Mouse (Mus musculus): Measurements from ENCODE around the gene Clptm1. TPM values are rescaled to one million over a fixed set of nuclear protein-coding genes. Genes with fewer than 3 reads are reported as not detected.

Clptm1 gene
- polyA plus RNA-seq, 1 experiment from 2014 or later, result 94.7 TPM

GRCm38 (mm10) chr7:19641223-19641622, 23.6 kb downstream of the Clptm1 start:
- Histone ChIP-seq H3K36me3 (replicated peaks; ENCODE audit: control insufficient read depth, insufficient read depth, low read depth, low read length) (peaks cover 29% of the 10 kb centered on the region), H3K4me1 (ENCODE audit: control insufficient read depth, insufficient read depth, low read length) (no peaks in the 10 kb centered on the region), H3K4me3 (ENCODE audit: low read depth, low read length) (no peak overlapping the region), H3K27me3 (ENCODE audit: control insufficient read depth, insufficient read depth, low read length) (no peaks in the 10 kb centered on the region), H3K9me3 (replicated peaks; ENCODE audit: control insufficient read depth, low read length) (no peaks in the 10 kb centered on the region), H3K27ac (replicated peaks; ENCODE audit: low read depth, low read length) (no peak overlapping the region), H3K9ac (replicated peaks; ENCODE audit: low read length) (no peak overlapping the region), H3K4me2 (ENCODE audit: low read depth, low read length) (no peak overlapping the region)
- DNase-seq (ENCODE audit: low spot score) (no peak), ATAC-seq (replicated peaks; ENCODE audit: insufficient number of reproducible peaks, low FRiP score, low TSS enrichment, low read depth) (no peak)
- WGBS, result 97% methylated on average over 4 of the region's 4 CpGs

- H3K27me3 ChIP-seq (ENCODE audit: control insufficient read depth, insufficient read depth, low read length), result no peaks in the 10 kb centered on the region
- H3K27ac ChIP-seq (replicated peaks; ENCODE audit: low read depth, low read length), result no peak overlapping the region
- no peaks in the 10 kb centered on the region for H3K4me1 ChIP-seq (ENCODE audit: control insufficient read depth, insufficient read depth, low read length)
- H3K9ac ChIP-seq (replicated peaks; ENCODE audit: low read length), result no peak overlapping the region
- H3K9me3 ChIP-seq (replicated peaks; ENCODE audit: control insufficient read depth, low read length), result no peaks in the 10 kb centered on the region
- DNase-seq (ENCODE audit: low spot score), result no peak
- no peak for ATAC-seq (replicated peaks; ENCODE audit: insufficient number of reproducible peaks, low FRiP score, low TSS enrichment, low read depth)
- no peak overlapping the region for H3K4me3 ChIP-seq (ENCODE audit: low read depth, low read length)
- 93% methylated on average over 11 of the region's 11 CpGs for WGBS
- no peak overlapping the region for H3K4me2 ChIP-seq (ENCODE audit: low read depth, low read length)
- peaks cover 14% of the 10 kb centered on the region for H3K36me3 ChIP-seq (replicated peaks; ENCODE audit: control insufficient read depth, insufficient read depth, low read depth, low read length)
These were observed 29.6 kb downstream of the Clptm1 start for GRCm38 (mm10) chr7:19635074-19635827.

- H3K4me2 ChIP-seq (ENCODE audit: low read depth, low read length), result no peak overlapping the region
- DNase-seq (ENCODE audit: low spot score) (no peak), ATAC-seq (replicated peaks; ENCODE audit: insufficient number of reproducible peaks, low FRiP score, low TSS enrichment, low read depth) (no peak)
- peaks cover 14% of the 10 kb centered on the region for H3K36me3 ChIP-seq (replicated peaks; ENCODE audit: control insufficient read depth, insufficient read depth, low read depth, low read length)
- no peaks in the 10 kb centered on the region for H3K9me3 ChIP-seq (replicated peaks; ENCODE audit: control insufficient read depth, low read length)
- H3K27ac ChIP-seq (replicated peaks; ENCODE audit: low read depth, low read length), result no peak overlapping the region
- no peaks in the 10 kb centered on the region for H3K4me1 ChIP-seq (ENCODE audit: control insufficient read depth, insufficient read depth, low read length)
- WGBS, result 88% methylated on average over 2 of the region's 2 CpGs
- no peak overlapping the region for H3K9ac ChIP-seq (replicated peaks; ENCODE audit: low read length)
- no peak overlapping the region for H3K4me3 ChIP-seq (ENCODE audit: low read depth, low read length)
- H3K27me3 ChIP-seq (ENCODE audit: control insufficient read depth, insufficient read depth, low read length), result no peaks in the 10 kb centered on the region
These were observed 30.2 kb downstream of the Clptm1 start for GRCm38 (mm10) chr7:19634591-19634990.

- Histone ChIP-seq H3K27me3 (ENCODE audit: control insufficient read depth, insufficient read depth, low read length) (no peaks in the 10 kb centered on the region), H3K9ac (replicated peaks; ENCODE audit: low read length) (no peak overlapping the region), H3K4me2 (ENCODE audit: low read depth, low read length) (no peak overlapping the region), H3K4me3 (ENCODE audit: low read depth, low read length) (no peak overlapping the region), H3K27ac (replicated peaks; ENCODE audit: low read depth, low read length) (no peak overlapping the region), H3K36me3 (replicated peaks; ENCODE audit: control insufficient read depth, insufficient read depth, low read depth, low read length) (peaks cover 14% of the 10 kb centered on the region), H3K4me1 (ENCODE audit: control insufficient read depth, insufficient read depth, low read length) (no peaks in the 10 kb centered on the region), H3K9me3 (replicated peaks; ENCODE audit: control insufficient read depth, low read length) (no peaks in the 10 kb centered on the region)
- DNase-seq (ENCODE audit: low spot score) (no peak), ATAC-seq (replicated peaks; ENCODE audit: insufficient number of reproducible peaks, low FRiP score, low TSS enrichment, low read depth) (no peak)
- 94% methylated on average over 15 of the region's 15 CpGs for WGBS
These were observed 31.0 kb downstream of the Clptm1 start for GRCm38 (mm10) chr7:19633855-19634254.

- H3K9ac ChIP-seq (replicated peaks; ENCODE audit: low read length), result no peak overlapping the region
- H3K4me2 ChIP-seq (ENCODE audit: low read depth, low read length), result no peak overlapping the region
- ATAC-seq (replicated peaks; ENCODE audit: insufficient number of reproducible peaks, low FRiP score, low TSS enrichment, low read depth) (no peak), DNase-seq (ENCODE audit: low spot score) (no peak)
- WGBS, result 93% methylated on average over 16 of the region's 17 CpGs
- no peaks in the 10 kb centered on the region for H3K4me1 ChIP-seq (ENCODE audit: control insufficient read depth, insufficient read depth, low read length)
- no peak overlapping the region for H3K27ac ChIP-seq (replicated peaks; ENCODE audit: low read depth, low read length)
- no peak overlapping the region for H3K4me3 ChIP-seq (ENCODE audit: low read depth, low read length)
- H3K9me3 ChIP-seq (replicated peaks; ENCODE audit: control insufficient read depth, low read length), result no peaks in the 10 kb centered on the region
- H3K27me3 ChIP-seq (ENCODE audit: control insufficient read depth, insufficient read depth, low read length), result no peaks in the 10 kb centered on the region
- H3K36me3 ChIP-seq (replicated peaks; ENCODE audit: control insufficient read depth, insufficient read depth, low read depth, low read length), result peaks cover 13% of the 10 kb centered on the region
These were observed 31.6 kb downstream of the Clptm1 start for GRCm38 (mm10) chr7:19633197-19633596.

- H3K9ac ChIP-seq (replicated peaks; ENCODE audit: low read length), result no peak overlapping the region
- peaks cover 8% of the 10 kb centered on the region for H3K36me3 ChIP-seq (replicated peaks; ENCODE audit: control insufficient read depth, insufficient read depth, low read depth, low read length)
- H3K4me2 ChIP-seq (ENCODE audit: low read depth, low read length), result no peak overlapping the region
- no peaks in the 10 kb centered on the region for H3K9me3 ChIP-seq (replicated peaks; ENCODE audit: control insufficient read depth, low read length)
- no peaks in the 10 kb centered on the region for H3K4me1 ChIP-seq (ENCODE audit: control insufficient read depth, insufficient read depth, low read length)
- H3K27me3 ChIP-seq (ENCODE audit: control insufficient read depth, insufficient read depth, low read length), result no peaks in the 10 kb centered on the region
- no peak for ATAC-seq (replicated peaks; ENCODE audit: insufficient number of reproducible peaks, low FRiP score, low TSS enrichment, low read depth)
- DNase-seq (ENCODE audit: low spot score), result no peak
- no peak overlapping the region for H3K4me3 ChIP-seq (ENCODE audit: low read depth, low read length)
- no peak overlapping the region for H3K27ac ChIP-seq (replicated peaks; ENCODE audit: low read depth, low read length)
These were observed 32.1 kb downstream of the Clptm1 start for GRCm38 (mm10) chr7:19632720-19633119.

GRCm38 (mm10) chr7:19632275-19632674, 32.6 kb downstream of the Clptm1 start:
- H3K9ac ChIP-seq (replicated peaks; ENCODE audit: low read length), result no peak overlapping the region
- H3K27me3 ChIP-seq (ENCODE audit: control insufficient read depth, insufficient read depth, low read length), result no peaks in the 10 kb centered on the region
- H3K4me1 ChIP-seq (ENCODE audit: control insufficient read depth, insufficient read depth, low read length), result no peaks in the 10 kb centered on the region
- ATAC-seq (replicated peaks; ENCODE audit: insufficient number of reproducible peaks, low FRiP score, low TSS enrichment, low read depth), result no peak
- H3K4me2 ChIP-seq (ENCODE audit: low read depth, low read length), result no peak overlapping the region
- peaks cover 4% of the 10 kb centered on the region for H3K36me3 ChIP-seq (replicated peaks; ENCODE audit: control insufficient read depth, insufficient read depth, low read depth, low read length)
- no peak overlapping the region for H3K4me3 ChIP-seq (ENCODE audit: low read depth, low read length)
- H3K27ac ChIP-seq (replicated peaks; ENCODE audit: low read depth, low read length), result no peak overlapping the region
- H3K9me3 ChIP-seq (replicated peaks; ENCODE audit: control insufficient read depth, low read length), result no peaks in the 10 kb centered on the region
- DNase-seq (ENCODE audit: low spot score), result no peak

- Histone ChIP-seq H3K4me3 (ENCODE audit: low read depth, low read length) (peak within 1 kb of the TSS; percentile 72), H3K27me3 (ENCODE audit: control insufficient read depth, insufficient read depth, low read length) (no peaks in the 10 kb centered on the region), H3K36me3 (replicated peaks; ENCODE audit: control insufficient read depth, insufficient read depth, low read depth, low read length) (peaks cover under 1% of the 10 kb centered on the region; the same call in 1 of the 2 replicates), H3K4me1 (ENCODE audit: control insufficient read depth, insufficient read depth, low read length) (no peaks in the 10 kb centered on the region), H3K4me2 (ENCODE audit: low read depth, low read length) (peak within 1 kb of the TSS; percentile 94), H3K9me3 (replicated peaks; ENCODE audit: control insufficient read depth, low read length) (no peaks in the 10 kb centered on the region), H3K9ac (replicated peaks; ENCODE audit: low read length) (peak within 1 kb of the TSS; percentile 50), H3K27ac (replicated peaks; ENCODE audit: low read depth, low read length) (peak within 1 kb of the TSS; percentile 62; the same call in 1 of the 2 replicates)
- under 1% methylated on average over 27 of the region's 41 CpGs for WGBS
- peak; percentile 34 for ATAC-seq (replicated peaks; ENCODE audit: insufficient number of reproducible peaks, low FRiP score, low TSS enrichment, low read depth)
- DNase-seq (ENCODE audit: low spot score), result peak; percentile 94
These were observed 35.5 kb downstream of the Clptm1 start, which contains the start of gene Relb for GRCm38 (mm10) chr7:19629361-19629734. Gene Relb, minus strand, starts transcription at chr7:19629438.

Measured in embryonic facial prominence, embryonic 11.5 days (tissue).